Mouse (Mus musculus): ENCODE data around the gene Cep164. TPM values are rescaled to one million over a fixed set of nuclear protein-coding genes. Genes with fewer than 3 reads are reported as not detected.
"Not testable (repeated sequence)": the region's sequence is repeated elsewhere in the genome, so short reads cannot be mapped to it uniquely, and the experiment has no call there.

Cep164 gene
- polyA plus RNA-seq, 1 experiment from 2014 or later = 27.6 TPM

- ATAC-seq (ENCODE audit: low read depth) (no peak), DNase-seq (ENCODE audit: low spot score) (no peak)
- Histone ChIP-seq H3K36me3 (ENCODE audit: control insufficient read depth, insufficient read depth, low read length) (peaks cover 24% of the 10 kb centered on the region), H3K9me3 (ENCODE audit: control insufficient read depth, low read length) (no peaks in the 10 kb centered on the region), H3K4me3 (ENCODE audit: low read depth, low read length) (no peak overlapping the region), H3K4me1 (ENCODE audit: control insufficient read depth, insufficient read depth, low read length) (peaks cover 24% of the 10 kb centered on the region), H3K27ac (replicated peaks; ENCODE audit: low read depth, low read length) (no peak overlapping the region), H3K27me3 (replicated peaks; ENCODE audit: control insufficient read depth, insufficient read depth, low read length) (no peaks in the 10 kb centered on the region), H3K4me2 (ENCODE audit: low read depth, low read length) (no peak overlapping the region), H3K9ac (ENCODE audit: low read depth, low read length) (no peak overlapping the region)
- 61% methylated on average over 5 of the region's 5 CpGs for WGBS
These were observed 22.8 kb upstream of the Cep164 start for GRCm38 (mm10) chr9:45851330-45851729.

GRCm38 (mm10) chr9:45850528-45851155 is 22.2 kb upstream of the Cep164 start:
- H3K4me1 ChIP-seq (ENCODE audit: control insufficient read depth, insufficient read depth, low read length) = peaks cover 24% of the 10 kb centered on the region
- H3K9ac ChIP-seq (ENCODE audit: low read depth, low read length) = 0 out of 2 replicates have a peak overlapping the region, but pooled peaks have one; percentile 22
- no peak for DNase-seq (ENCODE audit: low spot score)
- no peak overlapping the region for H3K4me3 ChIP-seq (ENCODE audit: low read depth, low read length)
- no peak overlapping the region for H3K4me2 ChIP-seq (ENCODE audit: low read depth, low read length)
- WGBS = 70% methylated on average over 8 of the region's 8 CpGs
- no peaks in the 10 kb centered on the region for H3K9me3 ChIP-seq (ENCODE audit: control insufficient read depth, low read length)
- no peak for ATAC-seq (ENCODE audit: low read depth)
- no peaks in the 10 kb centered on the region for H3K27me3 ChIP-seq (replicated peaks; ENCODE audit: control insufficient read depth, insufficient read depth, low read length)
- H3K36me3 ChIP-seq (ENCODE audit: control insufficient read depth, insufficient read depth, low read length) = peaks cover 18% of the 10 kb centered on the region
- H3K27ac ChIP-seq (replicated peaks; ENCODE audit: low read depth, low read length) = peak overlapping the region; percentile 84

GRCm38 (mm10) chr9:45849528-45850408 is 21.3 kb upstream of the Cep164 start:
- Histone ChIP-seq H3K9ac (ENCODE audit: low read depth, low read length) (peak overlapping the region; percentile 34; the same call in 1 of the 2 replicates), H3K4me2 (ENCODE audit: low read depth, low read length) (no peak overlapping the region), H3K27ac (replicated peaks; ENCODE audit: low read depth, low read length) (peak overlapping the region; percentile 84), H3K4me1 (ENCODE audit: control insufficient read depth, insufficient read depth, low read length) (peaks cover 24% of the 10 kb centered on the region), H3K4me3 (ENCODE audit: low read depth, low read length) (no peak overlapping the region), H3K27me3 (replicated peaks; ENCODE audit: control insufficient read depth, insufficient read depth, low read length) (no peaks in the 10 kb centered on the region), H3K36me3 (ENCODE audit: control insufficient read depth, insufficient read depth, low read length) (peaks cover 13% of the 10 kb centered on the region; the same call in 1 of the 2 replicates), H3K9me3 (ENCODE audit: control insufficient read depth, low read length) (no peaks in the 10 kb centered on the region)
- WGBS = 37% methylated on average over 9 of the region's 9 CpGs
- ATAC-seq (ENCODE audit: low read depth) = peak; percentile 87
- peak; percentile 92 for DNase-seq (ENCODE audit: low spot score)

- ATAC-seq (ENCODE audit: low read depth) (no peak), DNase-seq (ENCODE audit: low spot score) (no peak)
- 80% methylated on average over 5 of the region's 5 CpGs for WGBS
- Histone ChIP-seq H3K9me3 (ENCODE audit: control insufficient read depth, low read length) (no peaks in the 10 kb centered on the region), H3K27me3 (replicated peaks; ENCODE audit: control insufficient read depth, insufficient read depth, low read length) (no peaks in the 10 kb centered on the region), H3K36me3 (ENCODE audit: control insufficient read depth, insufficient read depth, low read length) (no peaks in the 10 kb centered on the region), H3K4me3 (ENCODE audit: low read depth, low read length) (no peak overlapping the region), H3K27ac (replicated peaks; ENCODE audit: low read depth, low read length) (no peak overlapping the region), H3K4me1 (ENCODE audit: control insufficient read depth, insufficient read depth, low read length) (peaks cover 24% of the 10 kb centered on the region), H3K4me2 (ENCODE audit: low read depth, low read length) (no peak overlapping the region), H3K9ac (ENCODE audit: low read depth, low read length) (no peak overlapping the region)
These were observed 18.5 kb upstream of the Cep164 start for GRCm38 (mm10) chr9:45846891-45847460.

GRCm38 (mm10) chr9:45846176-45846575 is 17.7 kb upstream of the Cep164 start:
- H3K36me3 ChIP-seq (ENCODE audit: control insufficient read depth, insufficient read depth, low read length); H3K9ac ChIP-seq (ENCODE audit: low read depth, low read length); H3K4me2 ChIP-seq (ENCODE audit: low read depth, low read length); H3K9me3 ChIP-seq (ENCODE audit: control insufficient read depth, low read length); H3K27me3 ChIP-seq (replicated peaks; ENCODE audit: control insufficient read depth, insufficient read depth, low read length); ATAC-seq (ENCODE audit: low read depth); H3K27ac ChIP-seq (replicated peaks; ENCODE audit: low read depth, low read length); H3K4me3 ChIP-seq (ENCODE audit: low read depth, low read length); DNase-seq (ENCODE audit: low spot score): not testable (repeated sequence)
- 56% methylated on average over 2 of the region's 2 CpGs for WGBS
- peaks cover 24% of the 10 kb centered on the region for H3K4me1 ChIP-seq (ENCODE audit: control insufficient read depth, insufficient read depth, low read length)

- Histone ChIP-seq H3K4me1 (ENCODE audit: control insufficient read depth, insufficient read depth, low read length) (peaks cover 24% of the 10 kb centered on the region), H3K4me2 (ENCODE audit: low read depth, low read length) (no peak overlapping the region), H3K27me3 (replicated peaks; ENCODE audit: control insufficient read depth, insufficient read depth, low read length) (no peaks in the 10 kb centered on the region), H3K27ac (replicated peaks; ENCODE audit: low read depth, low read length) (no peak overlapping the region), H3K9me3 (ENCODE audit: control insufficient read depth, low read length) (no peaks in the 10 kb centered on the region), H3K36me3 (ENCODE audit: control insufficient read depth, insufficient read depth, low read length) (no peaks in the 10 kb centered on the region), H3K9ac (ENCODE audit: low read depth, low read length) (no peak overlapping the region), H3K4me3 (ENCODE audit: low read depth, low read length) (no peak overlapping the region)
- DNase-seq (ENCODE audit: low spot score) (no peak), ATAC-seq (ENCODE audit: low read depth) (no peak)
- 84% methylated on average over 3 of the region's 3 CpGs for WGBS
These were observed 17.1 kb upstream of the Cep164 start for GRCm38 (mm10) chr9:45845541-45845940.

GRCm38 (mm10) chr9:45843780-45844179 is 15.3 kb upstream of the Cep164 start:
- Histone ChIP-seq H3K36me3 (ENCODE audit: control insufficient read depth, insufficient read depth, low read length) (no peaks in the 10 kb centered on the region), H3K4me3 (ENCODE audit: low read depth, low read length) (no peak overlapping the region), H3K27me3 (replicated peaks; ENCODE audit: control insufficient read depth, insufficient read depth, low read length) (no peaks in the 10 kb centered on the region), H3K4me2 (ENCODE audit: low read depth, low read length) (no peak overlapping the region), H3K9ac (ENCODE audit: low read depth, low read length) (no peak overlapping the region), H3K4me1 (ENCODE audit: control insufficient read depth, insufficient read depth, low read length) (peaks cover 25% of the 10 kb centered on the region), H3K27ac (replicated peaks; ENCODE audit: low read depth, low read length) (no peak overlapping the region), H3K9me3 (ENCODE audit: control insufficient read depth, low read length) (no peaks in the 10 kb centered on the region)
- 96% methylated on average over 1 of the region's 1 CpGs for WGBS
- ATAC-seq (ENCODE audit: low read depth) (no peak), DNase-seq (ENCODE audit: low spot score) (no peak)

- Histone ChIP-seq H3K4me1 (ENCODE audit: control insufficient read depth, insufficient read depth, low read length) (peaks cover 19% of the 10 kb centered on the region), H3K36me3 (ENCODE audit: control insufficient read depth, insufficient read depth, low read length) (no peaks in the 10 kb centered on the region), H3K9ac (ENCODE audit: low read depth, low read length) (no peak overlapping the region), H3K4me2 (ENCODE audit: low read depth, low read length) (no peak overlapping the region), H3K27me3 (replicated peaks; ENCODE audit: control insufficient read depth, insufficient read depth, low read length) (no peaks in the 10 kb centered on the region), H3K27ac (replicated peaks; ENCODE audit: low read depth, low read length) (no peak overlapping the region), H3K9me3 (ENCODE audit: control insufficient read depth, low read length) (no peaks in the 10 kb centered on the region), H3K4me3 (ENCODE audit: low read depth, low read length) (no peak overlapping the region)
- ATAC-seq (ENCODE audit: low read depth) (no peak), DNase-seq (ENCODE audit: low spot score) (no peak)
- 81% methylated on average over 5 of the region's 5 CpGs for WGBS
These were observed 14.5 kb upstream of the Cep164 start for GRCm38 (mm10) chr9:45843007-45843406.

Measured in embryonic facial prominence, embryonic 14.5 days (tissue).